Mouse (Mus musculus) testis, adult 2 months (tissue): ENCODE results near the gene Ptpre. TPM values are rescaled to one million over a fixed set of nuclear protein-coding genes. Genes with fewer than 3 reads are reported as not detected.

Experiments used
- H3K27ac ChIP-seq: fragments of 200-500 bp; 2 replicates; pipeline ENCODE4 v1.5.1; 2012; ENCODE audit warnings: low read depth, low read length; ENCODE audit not compliant: control insufficient read depth, insufficient read depth
- H3K27me3 ChIP-seq: fragments of 200-500 bp; 2 replicates; pipeline ENCODE4 v1.6.1; 2012; ENCODE audit warnings: mild to moderate bottlenecking, low read length, moderate library complexity; ENCODE audit not compliant: control insufficient read depth, insufficient read depth
- H3K36me3 ChIP-seq: fragments of 200-500 bp; 2 replicates; pipeline ENCODE4 v1.6.1; 2012; ENCODE audit warnings: mild to moderate bottlenecking, low read length; ENCODE audit not compliant: control insufficient read depth, insufficient read depth
- H3K4me1 ChIP-seq: fragments of 200-500 bp; 2 replicates; pipeline ENCODE4 v1.6.1; 2012; ENCODE audit warnings: low read length; ENCODE audit not compliant: control insufficient read depth, insufficient read depth
- H3K4me3 ChIP-seq: fragments of 200-500 bp; 2 replicates; pipeline ENCODE4 v1.5.1; 2012; ENCODE audit warnings: low read depth, mild to moderate bottlenecking, low read length, moderate library complexity, mixed read lengths; ENCODE audit not compliant: control insufficient read depth
- CTCF ChIP-seq: fragments of 200-500 bp; IDR thresholded peaks from 2 replicates; pipeline ENCODE4 v1.5.1; 2012; ENCODE audit warnings: low read depth, mild to moderate bottlenecking, inconsistent platforms, low read length, moderate library complexity; ENCODE audit not compliant: control insufficient read depth, insufficient read depth, insufficient replicate concordance
- POLR2A ChIP-seq: fragments of 200-500 bp; IDR thresholded peaks from 2 replicates; pipeline ENCODE4 v1.6.1; 2012; ENCODE audit warnings: low read depth, mild to moderate bottlenecking, inconsistent platforms, low read length, moderate library complexity; ENCODE audit not compliant: control insufficient read depth
- polyA plus RNA-seq: library from polyadenylated mRNA; depleted of rRNA; stranded (reverse); fragments of >200 nt; gene quantifications from 2 replicates; pipeline ENCODE4 v1.2.3, GENCODE M21; 2012

The Ptpre gene
- polyA plus RNA-seq, 1 experiment = 7.2 TPM

GRCm38 (mm10) chr7:135580306-135581091 is 43.2 kb downstream of the Ptpre start:
- Histone ChIP-seq H3K27ac (no peak overlapping the region), H3K4me1 (no peaks in the 10 kb centered on the region), H3K4me3 (no peak overlapping the region), H3K36me3 (no peaks in the 10 kb centered on the region), H3K27me3 (no peaks in the 10 kb centered on the region)
- TF ChIP-seq POLR2A (no peak), CTCF (no peak)

GRCm38 (mm10) chr7:135581128-135581527 is 43.8 kb downstream of the Ptpre start:
- no peaks in the 10 kb centered on the region for H3K27me3 ChIP-seq
- no peak overlapping the region for H3K27ac ChIP-seq
- TF ChIP-seq CTCF = no peak
- TF ChIP-seq POLR2A = no peak
- no peaks in the 10 kb centered on the region for H3K4me1 ChIP-seq
- H3K4me3 ChIP-seq = no peak overlapping the region
- H3K36me3 ChIP-seq = no peaks in the 10 kb centered on the region

- no peak overlapping the region for H3K4me3 ChIP-seq
- H3K36me3 ChIP-seq = no peaks in the 10 kb centered on the region
- no peaks in the 10 kb centered on the region for H3K27me3 ChIP-seq
- no peaks in the 10 kb centered on the region for H3K4me1 ChIP-seq
- no peak for TF ChIP-seq CTCF
- TF ChIP-seq POLR2A = no peak
- H3K27ac ChIP-seq = no peak overlapping the region
Observed at GRCm38 (mm10) chr7:135585125-135585687, 47.9 kb downstream of the Ptpre start.

GRCm38 (mm10) chr7:135586402-135586801 is 49.1 kb downstream of the Ptpre start:
- TF ChIP-seq POLR2A (no peak), CTCF (no peak)
- no peak overlapping the region for H3K27ac ChIP-seq

GRCm38 (mm10) chr7:135587821-135588575 is 50.7 kb downstream of the Ptpre start:
- H3K36me3 ChIP-seq = no peaks in the 10 kb centered on the region
- H3K4me1 ChIP-seq = no peaks in the 10 kb centered on the region
- no peak overlapping the region for H3K27ac ChIP-seq
- TF ChIP-seq CTCF = no peak
- no peak for TF ChIP-seq POLR2A
- H3K4me3 ChIP-seq = no peak overlapping the region
- no peaks in the 10 kb centered on the region for H3K27me3 ChIP-seq

More at GRCm38 (mm10) chr7:135586402-135586801, 49.1 kb downstream of the Ptpre start:
- Histone ChIP-seq H3K4me3 (no peak overlapping the region), H3K4me1 (no peaks in the 10 kb centered on the region), H3K27me3 (no peaks in the 10 kb centered on the region), H3K36me3 (no peaks in the 10 kb centered on the region)

GRCm38 (mm10) chr7:135588620-135589309 is 51.5 kb downstream of the Ptpre start:
- Histone ChIP-seq H3K36me3 (no peaks in the 10 kb centered on the region), H3K27ac (no peak overlapping the region), H3K4me3 (no peak overlapping the region), H3K4me1 (no peaks in the 10 kb centered on the region), H3K27me3 (no peaks in the 10 kb centered on the region)
- no peak for TF ChIP-seq POLR2A
- no peak for TF ChIP-seq CTCF

- Histone ChIP-seq H3K27me3 (no peaks in the 10 kb centered on the region), H3K36me3 (no peaks in the 10 kb centered on the region), H3K27ac (no peak overlapping the region), H3K4me3 (no peak overlapping the region), H3K4me1 (0 out of 2 replicates have a peak, but pooled peaks cover 2% of the 10 kb centered on the region)
- TF ChIP-seq POLR2A (no peak), CTCF (no peak)
Observed at GRCm38 (mm10) chr7:135591461-135591860, 54.2 kb downstream of the Ptpre start.
